Mouse (Mus musculus): ENCODE results near the gene Auts2. TPM values are rescaled to one million over a fixed set of nuclear protein-coding genes. Genes with fewer than 3 reads are reported as not detected.

Gene Auts2
- polyA plus RNA-seq, 1 experiment from 2014 or later = 1.6 TPM

DNA sequence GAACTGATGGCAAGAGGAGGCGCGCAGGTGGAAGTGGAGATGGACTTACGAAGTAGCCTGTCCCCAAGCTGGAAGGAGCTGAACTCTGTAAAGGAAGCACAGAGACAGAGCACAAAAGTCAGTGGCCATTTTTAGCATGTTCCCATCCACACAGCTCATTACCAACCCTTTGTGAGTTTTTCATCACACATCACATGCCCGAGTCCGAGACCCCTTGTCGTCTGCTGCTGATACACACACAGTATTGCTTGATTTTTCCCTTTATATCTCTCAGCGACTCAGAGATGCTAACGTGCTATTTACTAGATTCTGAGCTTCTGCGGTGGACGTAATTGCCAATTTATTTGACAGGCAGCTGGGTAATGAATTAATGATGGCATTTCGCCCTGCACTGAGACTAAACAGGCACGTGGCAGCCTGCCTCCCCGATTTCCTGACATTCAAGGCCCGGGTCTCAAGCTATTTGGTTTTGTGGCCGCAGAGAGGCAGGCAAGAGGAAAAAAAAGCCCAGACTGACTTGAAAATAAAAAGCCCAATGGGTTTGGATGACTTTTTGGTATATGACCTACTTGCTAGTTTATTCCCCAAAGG, 512.1 kb downstream of the Auts2 start:
- no peak overlapping the region for H3K4me3 ChIP-seq (replicated peaks)
- H3K36me3 ChIP-seq (replicated peaks) = no peaks in the 10 kb centered on the region
- H3K9me3 ChIP-seq (replicated peaks) = no peaks in the 10 kb centered on the region
- no peak for ATAC-seq (ENCODE audit: insufficient read depth)
- no peak overlapping the region for H3K9ac ChIP-seq
- H3K4me2 ChIP-seq = no peak overlapping the region
- H3K27me3 ChIP-seq = no peaks in the 10 kb centered on the region
- no peak overlapping the region for H3K27ac ChIP-seq (replicated peaks)
- H3K4me1 ChIP-seq (replicated peaks) = no peaks in the 10 kb centered on the region
- WGBS (ENCODE audit: insufficient replicate concordance) = 60% methylated on average over 15 of the region's 15 CpGs

DNA sequence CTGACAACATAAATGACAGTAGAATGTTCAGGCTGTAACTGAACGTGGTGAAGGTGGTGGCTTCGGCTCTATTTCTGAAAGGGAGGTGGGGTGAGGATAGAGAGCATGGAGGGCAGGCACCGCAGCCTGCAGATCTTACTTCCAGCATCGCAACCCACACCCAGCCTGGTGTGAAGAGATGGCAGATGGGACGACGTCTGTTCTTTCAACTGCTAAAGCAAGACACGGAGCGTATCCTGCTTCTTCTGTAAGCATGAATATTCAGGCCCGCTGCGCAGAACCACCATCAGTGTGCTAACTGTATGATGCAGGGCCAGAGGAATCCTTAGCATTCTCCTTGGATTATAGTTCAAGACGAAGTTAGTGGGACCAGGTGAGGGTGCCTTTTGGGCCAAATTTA, 513.5 kb downstream of the Auts2 start:
- Histone ChIP-seq H3K27me3 (no peaks in the 10 kb centered on the region), H3K9me3 (replicated peaks) (no peaks in the 10 kb centered on the region), H3K4me2 (no peak overlapping the region), H3K27ac (replicated peaks) (no peak overlapping the region), H3K9ac (no peak overlapping the region), H3K4me1 (replicated peaks) (no peaks in the 10 kb centered on the region), H3K36me3 (replicated peaks) (no peaks in the 10 kb centered on the region), H3K4me3 (replicated peaks) (no peak overlapping the region)
- ATAC-seq (ENCODE audit: insufficient read depth) = no peak
- WGBS (ENCODE audit: insufficient replicate concordance) = 72% methylated on average over 11 of the region's 11 CpGs

DNA sequence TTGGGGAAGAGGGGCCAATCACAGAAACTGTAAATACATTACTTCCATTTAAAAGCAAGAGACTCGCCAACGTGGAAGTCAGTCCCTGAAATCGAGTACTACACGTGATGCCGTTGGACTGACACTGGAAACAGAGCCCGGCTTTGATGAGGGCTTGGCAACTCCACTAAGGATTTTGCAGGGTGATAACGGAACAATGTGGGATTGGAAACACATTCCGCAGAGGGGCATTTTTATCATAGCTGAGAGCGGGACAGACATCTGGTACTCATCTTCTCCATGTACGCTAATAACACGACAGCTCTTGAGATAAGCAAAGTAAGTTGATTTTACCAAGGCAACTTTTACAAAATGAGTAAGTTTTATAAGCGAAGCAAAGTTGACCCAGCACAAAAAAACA, 514.1 kb downstream of the Auts2 start:
- no peaks in the 10 kb centered on the region for H3K36me3 ChIP-seq (replicated peaks)
- H3K4me2 ChIP-seq = no peak overlapping the region
- H3K9me3 ChIP-seq (replicated peaks) = no peaks in the 10 kb centered on the region
- H3K9ac ChIP-seq = no peak overlapping the region
- H3K27ac ChIP-seq (replicated peaks) = no peak overlapping the region
- H3K4me1 ChIP-seq (replicated peaks) = no peaks in the 10 kb centered on the region
- H3K4me3 ChIP-seq (replicated peaks) = no peak overlapping the region
- WGBS (ENCODE audit: insufficient replicate concordance) = 72% methylated on average over 12 of the region's 12 CpGs
- H3K27me3 ChIP-seq = no peaks in the 10 kb centered on the region
- ATAC-seq (ENCODE audit: insufficient read depth) = no peak

DNA sequence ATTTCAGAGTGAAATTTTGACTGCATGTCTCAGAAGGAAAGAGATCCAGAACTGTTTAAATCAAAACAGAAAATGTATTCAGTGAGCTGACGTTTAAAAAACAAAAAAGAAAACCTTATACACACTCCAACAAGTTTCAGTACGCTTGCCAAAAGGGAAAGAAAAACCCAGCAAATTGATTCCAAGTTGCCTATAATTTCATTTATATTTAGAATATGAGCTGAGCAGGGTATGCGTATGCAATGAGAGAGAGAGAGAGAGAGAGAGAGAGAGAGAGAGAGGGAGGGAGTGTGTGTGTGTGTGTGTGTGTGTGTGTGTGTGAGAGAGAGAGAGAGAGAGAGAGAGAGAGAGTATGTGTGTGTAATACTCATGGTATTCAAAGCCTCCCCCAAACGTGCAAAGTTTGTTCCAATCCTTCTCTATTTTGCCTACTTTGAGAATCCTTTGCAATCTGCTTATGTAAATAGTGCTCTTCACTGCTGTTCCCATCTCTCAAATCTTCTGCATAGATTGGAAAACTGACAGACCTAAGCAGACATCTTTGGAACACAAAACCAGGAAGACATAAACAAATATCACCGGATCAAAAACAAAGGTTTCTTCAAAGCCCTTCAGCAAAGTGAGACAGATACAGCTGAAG, 515.2 kb downstream of the Auts2 start:
- no peak for ATAC-seq (ENCODE audit: insufficient read depth)
- WGBS (ENCODE audit: insufficient replicate concordance) = 55% methylated on average over 5 of the region's 5 CpGs
- H3K36me3 ChIP-seq (replicated peaks) = no peaks in the 10 kb centered on the region
- no peaks in the 10 kb centered on the region for H3K9me3 ChIP-seq (replicated peaks)
- H3K4me2 ChIP-seq = no peak overlapping the region
- H3K9ac ChIP-seq = no peak overlapping the region
- H3K27ac ChIP-seq (replicated peaks) = no peak overlapping the region
- H3K4me1 ChIP-seq (replicated peaks) = no peaks in the 10 kb centered on the region
- H3K27me3 ChIP-seq = no peaks in the 10 kb centered on the region
- no peak overlapping the region for H3K4me3 ChIP-seq (replicated peaks)

DNA sequence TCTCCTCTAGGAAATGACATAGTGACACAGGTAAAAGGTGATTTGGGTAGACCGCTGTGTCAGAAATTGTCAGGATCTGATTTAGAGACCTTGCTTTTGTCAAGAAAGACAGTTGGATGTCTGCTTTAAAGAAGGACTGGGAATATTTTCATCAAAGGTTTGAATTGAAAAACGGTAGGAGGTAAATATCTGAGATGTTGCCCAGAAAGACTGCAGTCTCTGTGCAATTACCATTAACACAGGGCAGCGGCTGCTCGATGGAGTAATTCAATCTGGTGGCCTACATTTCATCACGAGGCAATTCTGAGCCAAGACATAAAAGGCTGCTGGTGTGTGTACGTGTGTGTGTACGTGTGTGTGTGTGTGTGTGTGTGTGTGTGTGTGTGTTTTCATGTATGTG, 529.8 kb downstream of the Auts2 start:
- no peak overlapping the region for H3K4me3 ChIP-seq (replicated peaks)
- no peaks in the 10 kb centered on the region for H3K36me3 ChIP-seq (replicated peaks)
- no peaks in the 10 kb centered on the region for H3K27me3 ChIP-seq
- 77% methylated on average over 7 of the region's 7 CpGs for WGBS (ENCODE audit: insufficient replicate concordance)
- no peaks in the 10 kb centered on the region for H3K9me3 ChIP-seq (replicated peaks)
- ATAC-seq (ENCODE audit: insufficient read depth) = no peak
- no peak overlapping the region for H3K4me2 ChIP-seq
- no peak overlapping the region for H3K9ac ChIP-seq
- no peak overlapping the region for H3K27ac ChIP-seq (replicated peaks)
- H3K4me1 ChIP-seq (replicated peaks) = no peaks in the 10 kb centered on the region

DNA sequence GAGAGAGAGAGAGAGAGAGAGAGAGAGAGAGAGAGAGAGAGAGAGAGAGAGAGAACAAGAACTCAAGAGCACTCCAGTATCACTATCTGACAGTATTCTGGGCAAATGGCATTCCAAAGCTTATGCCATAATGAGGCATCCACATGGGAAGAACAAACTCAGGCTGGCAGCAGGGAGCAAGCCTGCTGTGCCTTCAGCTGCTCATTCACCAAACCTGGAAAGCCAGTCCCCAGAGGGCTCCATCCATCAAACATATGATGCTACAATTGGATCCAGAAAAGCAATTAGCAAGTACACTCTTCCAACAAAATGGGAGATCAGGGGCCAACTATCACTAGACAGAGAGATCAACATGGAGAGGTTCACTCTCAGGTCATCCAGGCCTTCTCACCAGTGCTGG, 531.3 kb downstream of the Auts2 start:
- Histone ChIP-seq H3K4me3 (replicated peaks) (no peak overlapping the region), H3K9me3 (replicated peaks) (no peaks in the 10 kb centered on the region), H3K4me1 (replicated peaks) (no peaks in the 10 kb centered on the region), H3K9ac (no peak overlapping the region), H3K27me3 (no peaks in the 10 kb centered on the region), H3K4me2 (no peak overlapping the region), H3K27ac (replicated peaks) (no peak overlapping the region), H3K36me3 (replicated peaks) (no peaks in the 10 kb centered on the region)
- no peak for ATAC-seq (ENCODE audit: insufficient read depth)

DNA sequence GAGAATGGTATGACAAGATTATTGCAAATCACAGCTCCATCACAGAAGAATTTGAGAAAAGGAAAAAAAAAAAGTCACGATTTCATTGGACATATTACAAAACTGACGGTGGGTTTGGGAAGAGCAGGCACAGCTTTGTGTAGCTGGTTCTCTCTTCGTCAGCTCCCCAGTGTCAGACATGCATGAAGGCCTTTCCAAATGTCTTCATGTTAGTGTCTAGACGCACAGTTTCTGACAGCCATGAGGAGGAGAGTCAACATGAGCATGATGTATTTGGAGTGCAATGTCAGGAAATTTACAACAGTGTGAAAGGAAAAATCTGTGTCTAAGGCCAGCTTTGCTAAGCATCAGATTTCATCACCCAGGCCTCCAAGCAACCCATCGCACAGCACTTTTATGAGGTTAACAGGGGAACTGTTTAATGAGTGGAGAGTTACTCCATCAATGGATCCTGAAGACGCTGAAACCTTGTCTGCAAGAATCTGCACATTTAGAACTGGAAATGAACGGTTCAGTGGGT, 534.4 kb downstream of the Auts2 start:
- no peak for ATAC-seq (ENCODE audit: insufficient read depth)

DNA sequence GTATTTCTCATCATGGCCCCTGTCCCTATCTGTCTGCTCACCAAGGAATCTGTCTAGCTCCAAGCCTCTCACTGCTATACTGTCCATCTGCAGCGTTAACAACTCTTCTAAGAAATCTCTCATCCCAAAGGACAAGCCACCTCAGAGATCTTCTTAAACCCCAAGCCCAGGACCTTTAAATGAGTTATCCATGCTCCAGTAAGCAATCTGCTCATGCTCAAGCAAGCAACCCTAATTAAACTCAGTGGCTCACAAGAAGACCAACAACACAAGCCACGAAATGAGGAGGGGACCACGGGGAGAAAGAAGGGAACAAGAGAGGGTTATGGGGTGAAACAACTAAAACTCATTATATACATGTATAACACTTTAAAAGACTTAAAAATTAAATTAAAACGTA, 535.2 kb downstream of the Auts2 start:
- Histone ChIP-seq H3K4me2 (no peak overlapping the region), H3K27ac (replicated peaks) (no peak overlapping the region), H3K36me3 (replicated peaks) (no peaks in the 10 kb centered on the region), H3K9me3 (replicated peaks) (no peaks in the 10 kb centered on the region), H3K4me3 (replicated peaks) (no peak overlapping the region), H3K9ac (no peak overlapping the region), H3K27me3 (no peaks in the 10 kb centered on the region), H3K4me1 (replicated peaks) (no peaks in the 10 kb centered on the region)
- ATAC-seq (ENCODE audit: insufficient read depth) = no peak
- 57% methylated on average over 4 of the region's 4 CpGs for WGBS (ENCODE audit: insufficient replicate concordance)

More for the DNA sequence above, 534.4 kb downstream of the Auts2 start:
- no peak overlapping the region for H3K9ac ChIP-seq
- no peaks in the 10 kb centered on the region for H3K36me3 ChIP-seq (replicated peaks)
- WGBS (ENCODE audit: insufficient replicate concordance) = 63% methylated on average over 7 of the region's 7 CpGs
- H3K27ac ChIP-seq (replicated peaks) = no peak overlapping the region
- H3K4me2 ChIP-seq = no peak overlapping the region
- H3K9me3 ChIP-seq (replicated peaks) = no peaks in the 10 kb centered on the region
- no peak overlapping the region for H3K4me3 ChIP-seq (replicated peaks)
- no peaks in the 10 kb centered on the region for H3K27me3 ChIP-seq
- H3K4me1 ChIP-seq (replicated peaks) = no peaks in the 10 kb centered on the region

DNA sequence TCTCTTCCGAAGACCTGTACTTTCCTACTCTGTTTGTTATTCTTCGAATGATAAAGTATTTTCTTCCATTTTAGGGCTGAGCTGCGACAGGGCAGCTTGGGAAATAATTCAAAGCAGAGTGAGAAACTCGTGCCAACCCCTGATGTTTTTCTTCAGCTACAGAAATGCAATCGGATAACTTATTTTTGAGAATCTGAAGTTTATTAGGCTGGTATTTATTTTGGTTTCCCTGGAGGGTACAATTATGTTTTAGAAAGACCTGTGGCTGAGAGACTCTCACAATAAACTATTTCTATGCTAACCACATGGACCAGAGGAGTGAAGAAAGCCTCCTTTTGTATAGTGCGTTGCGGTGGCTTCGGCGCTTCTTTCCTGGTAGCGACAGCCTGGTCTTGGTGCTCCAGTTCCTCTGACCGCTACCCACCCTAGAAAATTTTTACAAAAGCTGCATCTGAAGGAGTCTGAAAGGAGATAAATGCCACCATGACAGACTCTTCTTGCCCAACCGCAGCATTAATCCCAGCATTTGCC, 550.4 kb downstream of the Auts2 start:
- Histone ChIP-seq H3K9ac (no peak overlapping the region), H3K4me1 (replicated peaks) (no peaks in the 10 kb centered on the region), H3K27me3 (no peaks in the 10 kb centered on the region), H3K36me3 (replicated peaks) (no peaks in the 10 kb centered on the region), H3K4me3 (replicated peaks) (no peak overlapping the region), H3K4me2 (no peak overlapping the region), H3K27ac (replicated peaks) (no peak overlapping the region), H3K9me3 (replicated peaks) (no peaks in the 10 kb centered on the region)
- WGBS (ENCODE audit: insufficient replicate concordance) = 77% methylated on average over 12 of the region's 12 CpGs
- ATAC-seq (ENCODE audit: insufficient read depth) = no peak

DNA sequence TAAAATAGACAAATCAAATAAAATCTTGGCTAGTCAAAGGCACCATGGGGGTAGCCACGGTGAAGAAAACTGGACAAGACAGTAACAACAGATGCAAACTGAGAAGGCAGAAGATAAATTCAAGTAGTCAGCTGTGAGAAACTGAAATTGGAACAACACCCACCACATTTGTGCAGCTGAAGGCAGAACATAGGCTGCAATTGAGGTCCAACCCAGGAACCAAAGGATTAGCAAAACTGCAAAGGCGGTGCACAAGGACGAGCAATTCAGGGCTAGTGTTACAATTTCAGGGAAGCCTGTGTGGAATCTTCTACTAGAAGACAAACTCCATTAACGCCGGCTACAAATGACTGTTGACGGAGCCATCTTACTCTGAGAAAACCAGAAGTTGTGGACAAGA, 550.9 kb downstream of the Auts2 start:
- WGBS (ENCODE audit: insufficient replicate concordance) = 70% methylated on average over 6 of the region's 6 CpGs
- Histone ChIP-seq H3K27me3 (no peaks in the 10 kb centered on the region), H3K27ac (replicated peaks) (no peak overlapping the region), H3K4me1 (replicated peaks) (no peaks in the 10 kb centered on the region), H3K4me2 (no peak overlapping the region), H3K9me3 (replicated peaks) (no peaks in the 10 kb centered on the region), H3K36me3 (replicated peaks) (no peaks in the 10 kb centered on the region), H3K9ac (no peak overlapping the region), H3K4me3 (replicated peaks) (no peak overlapping the region)
- no peak for ATAC-seq (ENCODE audit: insufficient read depth)

DNA sequence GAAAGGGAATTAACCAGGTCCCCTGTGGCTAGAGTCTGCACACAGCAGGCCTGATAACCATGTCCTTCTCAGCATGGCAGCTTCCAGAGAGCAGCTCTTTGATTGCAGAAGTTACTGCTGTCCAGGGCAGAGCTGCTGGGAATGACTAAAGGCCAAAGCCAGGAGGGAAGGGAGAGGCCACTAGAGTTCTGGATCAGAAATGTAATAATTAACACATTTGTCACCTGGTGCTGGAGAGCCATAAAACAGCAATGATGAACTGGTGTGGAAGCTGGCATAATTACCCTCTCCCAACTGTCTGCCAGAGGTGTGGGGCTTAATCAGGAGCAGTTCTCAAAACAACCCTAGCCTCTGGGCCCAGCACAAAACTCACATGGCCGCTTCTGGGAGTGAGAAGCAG, 552.6 kb downstream of the Auts2 start:
- WGBS (ENCODE audit: insufficient replicate concordance) = 47% methylated on average over 1 of the region's 1 CpGs

DNA sequence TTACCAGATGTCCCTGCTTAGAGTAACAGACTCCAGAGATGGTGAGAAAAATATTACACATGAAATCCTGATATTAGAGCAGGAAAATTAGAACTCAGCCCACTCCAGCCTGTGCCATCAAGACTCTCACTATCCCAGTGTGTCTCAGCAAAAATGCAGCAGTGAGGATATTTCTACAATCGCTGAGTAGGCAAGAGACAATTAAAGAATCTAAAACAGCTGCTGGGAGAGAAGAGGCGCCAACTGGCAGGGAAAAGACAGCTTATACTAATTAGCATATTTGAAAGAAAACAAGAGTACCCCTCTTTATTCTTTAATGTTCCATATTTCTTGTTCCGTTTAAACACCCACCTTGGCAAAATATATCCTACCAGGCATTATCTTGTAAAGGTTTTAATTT, 561.7 kb downstream of the Auts2 start:
- no peak overlapping the region for H3K4me2 ChIP-seq
- no peak for ATAC-seq (ENCODE audit: insufficient read depth)
- no peaks in the 10 kb centered on the region for H3K27me3 ChIP-seq
- no peaks in the 10 kb centered on the region for H3K36me3 ChIP-seq (replicated peaks)
- H3K27ac ChIP-seq (replicated peaks) = no peak overlapping the region
- no peaks in the 10 kb centered on the region for H3K4me1 ChIP-seq (replicated peaks)
- 65% methylated on average over 3 of the region's 3 CpGs for WGBS (ENCODE audit: insufficient replicate concordance)
- no peaks in the 10 kb centered on the region for H3K9me3 ChIP-seq (replicated peaks)
- no peak overlapping the region for H3K4me3 ChIP-seq (replicated peaks)
- H3K9ac ChIP-seq = no peak overlapping the region

More for the DNA sequence above, 552.6 kb downstream of the Auts2 start:
- ATAC-seq (ENCODE audit: insufficient read depth) = no peak
- no peak overlapping the region for H3K9ac ChIP-seq
- no peak overlapping the region for H3K4me2 ChIP-seq
- no peak overlapping the region for H3K27ac ChIP-seq (replicated peaks)
- no peak overlapping the region for H3K4me3 ChIP-seq (replicated peaks)
- no peaks in the 10 kb centered on the region for H3K36me3 ChIP-seq (replicated peaks)
- no peaks in the 10 kb centered on the region for H3K9me3 ChIP-seq (replicated peaks)
- no peaks in the 10 kb centered on the region for H3K27me3 ChIP-seq
- no peaks in the 10 kb centered on the region for H3K4me1 ChIP-seq (replicated peaks)

Data from liver, embryonic 15.5 days (tissue).